Mouse (Mus musculus) right cerebral cortex, postnatal 14 days (tissue): ENCODE measurements at regions not wholly inside any gene's neighbourhood (a gene's known extent, or its start where the extent isn't known, plus 50 kb on each side); places are given as distances from the start of the nearest gene placed in this dataset.

Experiments
- DNase-seq: peaks from one replicate; pipeline ENCODE4 v3.0.0; 2022

- no peak for DNase-seq
Observed at GRCm38 (mm10) chr9:31794911-31795310, 118.4 kb downstream of the Barx2 start.

DNA sequence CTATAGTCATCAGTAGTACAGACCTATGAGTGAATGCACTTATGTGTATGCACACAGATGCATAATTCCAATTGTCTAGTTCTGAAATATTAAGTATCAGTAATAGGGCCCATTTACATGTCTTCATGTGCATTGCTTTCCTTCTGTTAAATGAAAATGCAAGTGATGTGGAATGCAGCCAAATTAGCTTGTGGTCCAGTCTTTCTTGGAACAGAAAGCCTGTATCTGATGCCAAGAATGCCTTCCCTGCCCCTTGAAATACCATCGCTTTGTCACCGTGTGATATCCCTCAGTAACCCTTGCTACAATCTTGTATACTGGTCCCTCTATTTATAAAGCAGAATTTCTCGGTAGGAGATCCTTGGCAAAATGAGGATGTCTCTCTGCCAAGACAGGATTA, 137.3 kb downstream of the Barx2 start:
- no peak for DNase-seq

- DNase-seq, result no peak
Observed at GRCm38 (mm10) chr9:31765401-31765800, 147.9 kb downstream of the Barx2 start.

DNA sequence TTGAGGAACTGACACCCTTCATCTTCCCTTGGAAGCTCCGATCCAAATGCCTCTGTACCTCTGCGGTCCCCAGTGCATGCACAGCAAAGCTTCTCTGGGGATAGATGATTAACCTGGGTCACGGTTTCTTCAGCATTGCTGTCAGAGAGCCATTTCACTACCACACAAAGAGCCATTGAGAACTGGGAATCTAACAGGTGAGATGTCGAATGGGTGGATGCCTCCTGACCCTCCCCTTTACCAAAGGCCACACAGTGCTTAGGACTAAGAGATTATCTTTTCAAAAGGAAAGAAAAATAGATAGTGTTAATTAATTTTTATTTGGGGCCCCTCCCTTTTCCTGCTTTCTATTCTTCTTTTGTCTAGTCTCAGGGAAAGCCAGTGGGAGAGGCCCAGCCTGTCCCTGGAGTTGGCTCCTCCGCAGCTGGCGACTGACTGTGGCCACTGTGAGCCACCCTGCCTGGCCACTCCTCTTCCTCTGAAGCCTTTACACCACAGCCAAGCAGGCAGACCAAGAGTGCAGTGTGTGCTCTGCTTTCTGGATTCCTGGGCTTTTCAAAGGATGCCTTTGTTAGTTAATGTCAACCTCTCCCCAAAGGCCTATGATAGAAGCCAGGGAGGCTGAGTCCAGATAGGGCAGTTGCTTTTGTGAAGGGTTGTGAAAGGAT, 155.2 kb downstream of the Barx2 start:
- no peak for DNase-seq

GRCm38 (mm10) chr9:31730443-31730842, 182.8 kb downstream of the Barx2 start:
- no peak for DNase-seq

DNA sequence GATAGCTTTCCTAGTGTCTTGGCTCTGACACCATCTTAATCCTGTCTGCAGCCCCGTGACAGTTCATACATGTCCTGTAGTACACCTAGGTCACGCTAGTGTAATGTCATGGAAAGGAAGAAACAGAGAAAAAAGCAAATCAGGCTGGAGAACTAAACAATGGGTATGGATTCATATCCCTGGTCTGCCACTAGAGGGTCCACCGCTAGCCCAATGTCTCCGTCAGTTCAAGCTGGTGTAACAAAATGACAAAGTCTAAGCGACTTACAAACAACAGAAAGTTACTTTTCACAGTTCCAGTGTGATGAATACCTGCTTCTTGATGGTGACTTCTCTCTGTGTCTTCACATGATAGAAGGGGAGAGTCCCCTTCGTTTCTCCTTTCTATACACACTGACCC, 194.0 kb downstream of the Barx2 start:
- no peak for DNase-seq

GRCm38 (mm10) chr9:31710022-31710421, 203.2 kb downstream of the Barx2 start:
- DNase-seq, result no peak

DNA sequence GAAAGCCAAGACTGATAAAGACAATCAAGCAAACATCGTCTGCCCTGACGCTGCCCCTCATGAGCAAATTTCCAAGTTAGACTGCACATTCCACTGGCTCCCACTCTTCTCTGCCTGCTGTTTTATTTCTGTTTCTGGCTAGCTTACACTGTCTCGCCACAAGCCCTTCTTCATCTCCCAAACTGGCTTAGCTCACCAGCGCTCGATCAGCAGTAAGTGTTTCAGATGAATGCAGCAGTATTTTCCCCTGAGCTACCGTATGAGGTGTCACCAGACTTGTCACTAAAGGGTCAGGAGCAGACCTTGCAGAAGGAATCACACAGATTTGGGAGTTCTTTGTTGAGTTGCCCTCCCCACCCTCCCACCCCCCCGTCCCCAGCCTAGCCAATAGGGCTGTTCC, 206.6 kb downstream of the Barx2 start:
- no peak for DNase-seq

DNA sequence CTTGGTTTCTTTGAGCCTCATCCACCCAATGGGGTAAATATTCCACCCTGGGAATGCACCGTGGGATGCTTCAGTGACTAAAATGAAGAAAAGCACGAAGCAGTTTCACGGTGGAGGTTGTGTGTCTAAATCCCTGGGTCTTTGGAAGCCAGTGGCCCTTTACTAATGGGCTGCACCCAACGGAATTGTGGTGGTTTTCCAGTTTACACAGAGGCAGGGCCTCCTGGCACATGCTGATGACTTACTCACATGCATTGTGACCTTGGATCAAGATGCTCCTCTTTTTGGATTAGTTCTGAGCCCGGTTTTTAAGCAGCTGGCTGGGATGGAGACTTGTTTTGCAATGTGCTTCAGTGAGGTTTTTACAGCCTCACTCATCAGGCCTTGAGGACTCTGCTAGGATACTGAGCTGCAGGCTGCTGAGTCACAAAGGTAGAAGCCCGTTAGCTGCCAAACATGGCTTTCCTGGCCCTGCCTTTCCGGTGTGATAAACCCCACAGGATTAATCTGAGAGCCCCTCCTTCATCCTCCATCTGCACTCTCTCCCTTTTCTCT, 222.3 kb downstream of the Barx2 start:
- no peak for DNase-seq

DNA sequence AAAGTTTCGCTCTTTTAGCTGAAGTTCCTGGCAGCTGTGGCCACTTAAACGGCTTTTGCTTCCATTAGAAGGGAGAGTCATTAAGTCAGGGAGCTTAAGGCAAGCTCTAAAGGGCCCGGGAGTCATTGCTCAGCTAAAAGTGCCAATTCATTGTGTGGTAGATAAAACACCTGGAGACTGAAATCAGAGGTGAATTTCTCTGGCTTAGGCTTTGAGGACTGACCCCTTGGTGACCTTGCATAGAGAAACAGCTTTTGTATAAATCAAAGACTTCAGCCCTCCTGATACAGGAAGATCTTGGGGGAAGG, 224.1 kb upstream of the Tmem45b start:
- DNase-seq, result no peak

DNA sequence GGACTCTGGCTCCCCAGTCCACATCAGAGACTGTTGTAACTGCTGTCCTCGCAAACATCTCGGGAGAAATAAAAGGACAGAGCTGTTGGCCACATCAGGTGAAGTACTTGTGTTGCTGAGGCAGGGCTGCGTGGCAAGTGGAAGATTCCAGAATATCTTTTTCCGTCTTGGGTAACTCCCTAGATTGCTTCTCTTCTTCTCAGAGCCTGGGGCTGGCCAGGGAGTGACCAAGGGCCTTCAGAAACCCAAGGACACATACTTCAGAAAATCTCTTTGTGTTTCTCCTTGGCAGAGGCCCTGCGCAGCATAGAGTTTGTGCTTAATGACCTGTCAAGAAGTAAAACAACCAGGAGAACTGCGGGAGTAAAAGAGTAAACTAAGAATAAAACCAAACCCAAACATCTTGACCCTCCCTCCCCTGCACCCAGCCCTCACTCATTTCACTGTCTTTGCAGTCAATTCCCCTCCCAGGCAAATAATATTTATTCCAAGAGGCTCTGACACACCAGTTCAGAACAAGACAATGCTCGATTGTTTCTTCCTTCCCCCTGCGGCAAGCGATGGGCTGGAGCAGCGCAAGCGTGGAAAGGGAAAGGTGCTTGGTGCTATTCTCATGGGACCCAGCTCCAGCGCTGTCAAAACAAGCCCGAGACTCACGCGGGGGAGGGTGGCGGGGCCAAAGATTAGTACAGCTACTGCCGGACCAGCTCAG, 223.6 kb upstream of the Tmem45b start:
- no peak for DNase-seq

- no peak for DNase-seq
Observed at GRCm38 (mm10) chr9:31686466-31686865, 222.2 kb upstream of the Tmem45b start.

DNA sequence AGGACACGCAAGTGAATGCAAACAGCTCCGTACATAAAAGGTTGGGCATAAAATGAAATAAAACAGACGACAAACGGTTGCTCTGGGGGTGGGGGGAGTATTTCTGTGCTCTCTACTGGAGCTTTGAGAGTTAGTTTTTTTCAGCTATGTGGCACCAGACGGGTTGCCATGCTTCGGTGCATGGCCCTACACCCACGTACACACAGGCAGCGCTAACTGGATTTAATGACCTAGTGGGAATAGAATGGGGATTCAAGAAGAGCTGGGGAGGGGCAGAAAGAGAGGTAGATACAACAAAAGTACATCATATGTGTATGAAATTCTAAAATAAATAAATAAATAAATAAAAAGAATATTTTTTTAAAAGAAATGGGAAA, 220.5 kb upstream of the Tmem45b start:
- DNase-seq, result no peak

DNA sequence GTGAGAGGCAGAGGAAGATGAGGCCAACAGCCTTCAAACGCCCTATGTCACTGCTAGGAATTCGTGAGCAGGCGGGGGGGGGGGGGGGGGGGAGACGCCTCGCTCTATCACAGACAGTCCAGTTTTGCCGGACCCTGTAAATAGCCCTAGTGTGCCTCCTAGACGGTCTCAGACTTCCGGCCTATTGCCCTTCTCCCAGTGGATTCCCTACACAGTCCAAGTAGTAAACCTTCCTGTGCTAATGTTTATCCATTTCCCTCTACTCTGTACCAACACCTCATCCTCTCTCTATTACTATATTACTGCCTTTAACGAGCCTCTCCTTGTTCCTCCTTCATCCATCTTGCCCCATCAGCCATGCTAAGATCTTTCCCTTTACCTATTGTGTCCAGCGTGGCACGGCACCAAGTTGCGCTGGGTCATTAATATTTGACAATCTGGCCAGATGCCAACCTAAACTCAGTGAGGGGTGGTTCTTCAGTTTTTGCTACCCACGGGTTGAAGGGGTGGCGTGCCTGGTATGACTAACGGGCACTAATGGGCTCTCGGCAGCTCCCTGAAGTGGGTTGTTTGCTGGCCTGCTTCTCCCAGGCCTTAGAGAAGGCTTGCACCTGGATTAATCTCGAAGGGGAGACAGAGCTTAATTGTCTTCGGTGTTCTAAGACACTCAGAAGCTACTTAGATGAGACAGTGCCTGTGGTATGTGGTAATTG, 220.0 kb upstream of the Tmem45b start:
- no peak for DNase-seq

- no peak for DNase-seq
Observed at GRCm38 (mm10) chr9:31683302-31684081, 219.2 kb upstream of the Tmem45b start.

GRCm38 (mm10) chr9:31682893-31683292, 218.6 kb upstream of the Tmem45b start:
- no peak for DNase-seq

DNA sequence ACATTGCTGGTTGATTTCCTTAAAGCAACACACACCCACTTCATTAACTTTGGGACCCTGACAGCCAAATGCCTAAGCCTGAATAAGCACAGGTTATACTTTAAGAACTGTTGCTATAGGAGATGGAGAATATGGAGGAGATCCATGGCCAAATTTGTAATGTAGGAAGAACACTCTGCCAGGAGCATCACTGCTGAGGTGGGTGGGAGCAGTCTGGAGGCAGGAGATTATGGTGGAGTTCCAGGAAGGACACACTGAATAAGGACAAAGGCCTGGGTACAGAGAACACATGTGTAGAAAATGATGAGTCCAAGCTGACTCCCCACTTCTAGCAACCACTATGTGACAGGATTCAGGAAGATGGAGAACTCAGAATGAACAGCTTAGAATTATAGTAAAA, 212.9 kb upstream of the Tmem45b start:
- no peak for DNase-seq

DNA sequence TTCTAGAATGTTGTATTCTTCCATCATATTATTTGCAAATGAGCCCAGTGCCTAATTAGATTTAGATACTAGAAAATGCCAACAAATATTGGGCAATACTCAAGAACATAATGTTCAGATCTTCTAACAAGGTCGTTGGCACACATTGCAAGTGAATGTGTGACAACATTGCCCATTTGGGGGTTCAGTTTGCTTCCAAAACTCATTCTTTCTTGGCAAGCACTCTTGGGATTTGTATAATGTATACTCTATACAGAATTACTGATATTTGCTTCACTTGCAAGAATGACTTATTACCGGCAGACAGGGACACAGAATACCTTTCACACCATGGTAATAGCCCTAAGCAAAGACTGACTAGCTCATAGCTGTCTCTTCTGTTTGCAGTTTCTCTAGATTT, 194.8 kb upstream of the Tmem45b start:
- DNase-seq, result no peak

GRCm38 (mm10) chr9:31657612-31658011, 193.3 kb upstream of the Tmem45b start:
- no peak for DNase-seq

- DNase-seq, result no peak
Observed at GRCm38 (mm10) chr9:31656676-31657075, 192.4 kb upstream of the Tmem45b start.

GRCm38 (mm10) chr9:31654747-31655146, 190.5 kb upstream of the Tmem45b start:
- no peak for DNase-seq

- DNase-seq, result no peak
Observed at GRCm38 (mm10) chr9:31654213-31654612, 190.0 kb upstream of the Tmem45b start.

DNA sequence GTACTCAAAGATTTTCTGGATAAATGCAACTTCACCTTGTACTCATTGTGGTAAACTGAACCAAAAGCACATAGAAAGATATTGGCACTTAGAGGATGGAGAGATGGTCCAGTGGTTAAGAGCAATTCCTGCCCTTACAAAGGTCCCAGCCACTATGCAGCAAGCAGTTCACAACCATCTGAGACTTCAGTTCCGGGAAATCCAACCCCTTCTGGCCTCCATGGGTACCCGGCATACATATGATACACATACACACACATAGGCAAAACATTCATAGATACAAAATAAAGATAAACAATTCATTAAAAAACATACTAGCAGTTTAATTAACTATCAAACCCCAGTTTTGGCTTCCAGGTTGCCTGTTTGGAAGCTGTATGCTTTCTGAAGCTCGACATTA, 189.5 kb upstream of the Tmem45b start:
- no peak for DNase-seq
